Mouse (Mus musculus) natural killer cell, adult 2 months (primary cell): ENCODE results near the gene Sap25.
A peak's percentile ranks its signal among the peaks of the same experiment; 100 is the strongest.

Source experiments
- DNase-seq, 2 experiments: peaks; one replicate each; pipeline ENCODE4 v3.0.0; 2022; ENCODE audit warnings: low spot score in 2 of 2

Sap25 gene

GRCm38 (mm10) chr5:137663057-137663456 lies 21.9 kb downstream of the Sap25 start:
- no peak for DNase-seq

DNA sequence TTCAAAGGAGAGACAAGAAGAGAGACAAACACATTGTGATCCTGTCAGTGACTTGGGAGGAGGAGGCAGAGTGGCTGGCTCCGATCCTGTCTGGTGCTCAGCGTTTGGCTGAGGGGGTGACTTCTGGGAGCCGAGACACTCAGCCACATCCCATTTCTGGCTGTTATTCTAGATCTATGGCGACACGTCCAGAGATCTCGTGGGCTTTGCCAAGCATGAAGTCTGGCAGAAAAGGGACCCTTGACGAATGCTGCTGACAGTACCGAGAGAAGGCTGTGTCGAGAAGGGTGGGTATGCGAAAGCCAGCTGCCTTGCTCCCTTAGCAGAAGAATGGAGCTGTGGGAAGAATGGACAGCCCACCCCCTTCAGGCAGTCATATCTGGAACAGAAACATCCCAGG lies 27.8 kb downstream of the Sap25 start:
- no peak for DNase-seq

DNA sequence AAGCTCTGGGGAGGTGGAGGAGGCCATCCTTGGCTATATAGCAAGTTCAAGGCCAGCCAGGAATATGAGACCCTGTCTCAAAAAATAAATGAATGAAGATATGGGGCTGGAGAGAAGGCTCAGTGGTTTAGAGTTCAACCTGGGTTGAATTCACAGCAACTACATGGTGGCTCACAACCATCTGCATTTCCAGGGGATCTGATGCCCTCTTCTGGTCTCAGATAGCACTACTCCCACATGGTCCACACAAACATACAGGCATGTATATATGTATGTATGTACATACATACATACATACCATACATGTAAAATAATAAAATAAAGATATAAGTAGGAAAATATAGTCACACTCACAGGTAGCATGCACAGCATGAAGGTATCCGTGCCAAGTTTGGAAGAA lies 29.1 kb downstream of the Sap25 start:
- no peak for DNase-seq

DNA sequence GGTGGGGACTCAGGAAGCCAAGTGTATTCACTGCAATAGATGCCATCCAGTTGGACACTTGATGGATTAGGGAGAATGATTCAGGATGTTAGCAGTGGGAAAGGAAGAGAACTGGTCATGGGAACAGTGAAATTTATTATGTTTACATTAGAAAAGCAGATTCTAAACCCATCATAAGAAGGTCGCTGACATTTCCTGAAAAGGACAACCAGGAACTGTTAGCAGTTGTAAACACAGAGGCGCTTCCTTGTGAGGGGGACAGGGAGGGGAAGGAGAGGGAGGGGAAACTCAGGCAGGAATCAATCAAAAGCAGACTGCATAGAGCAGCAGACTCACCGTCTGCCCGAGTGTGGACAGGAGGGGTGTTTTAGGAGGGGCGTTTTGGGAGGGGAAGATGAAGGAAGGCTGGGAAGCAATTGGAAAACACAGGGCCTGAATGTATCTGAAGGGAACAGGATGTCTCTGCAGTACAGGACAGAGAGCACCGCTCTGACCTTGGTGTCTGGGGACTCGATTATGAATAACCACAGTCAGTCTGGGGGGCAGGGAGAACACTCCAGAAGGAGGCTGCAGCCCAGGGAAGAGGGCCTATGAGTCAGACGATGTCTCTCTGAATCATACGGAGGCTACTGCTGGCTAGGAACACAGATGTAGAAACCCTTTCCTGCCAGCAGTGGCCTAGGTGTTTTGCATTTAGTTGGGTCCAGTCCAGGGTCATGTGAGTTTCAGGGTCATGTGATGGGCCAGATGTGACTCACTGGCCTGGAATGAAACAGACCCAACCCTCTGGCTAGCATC lies 30.5 kb downstream of the Sap25 start:
- DNase-seq, result peak in 1 of 2 experiments; percentile 33

DNA sequence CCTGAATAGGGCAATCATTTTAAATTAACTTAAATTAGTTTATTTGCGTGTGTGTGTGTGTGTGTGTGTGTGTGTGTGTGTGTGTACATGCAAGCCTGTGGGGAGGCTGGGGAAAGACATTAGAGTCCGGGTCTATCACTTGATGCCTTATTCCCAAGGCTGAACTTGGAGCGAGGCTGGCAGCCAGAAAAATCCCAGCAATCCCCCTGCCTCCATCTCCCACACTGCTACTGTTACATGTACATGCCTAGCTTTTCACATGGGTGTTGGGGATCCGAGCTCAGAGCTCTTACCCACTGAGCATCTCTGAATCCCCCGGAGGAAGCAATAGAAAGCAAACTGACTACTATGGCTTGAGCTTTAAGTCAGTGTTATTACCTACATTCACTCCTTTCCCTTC lies 31.2 kb downstream of the Sap25 start:
- no peak for DNase-seq

DNA sequence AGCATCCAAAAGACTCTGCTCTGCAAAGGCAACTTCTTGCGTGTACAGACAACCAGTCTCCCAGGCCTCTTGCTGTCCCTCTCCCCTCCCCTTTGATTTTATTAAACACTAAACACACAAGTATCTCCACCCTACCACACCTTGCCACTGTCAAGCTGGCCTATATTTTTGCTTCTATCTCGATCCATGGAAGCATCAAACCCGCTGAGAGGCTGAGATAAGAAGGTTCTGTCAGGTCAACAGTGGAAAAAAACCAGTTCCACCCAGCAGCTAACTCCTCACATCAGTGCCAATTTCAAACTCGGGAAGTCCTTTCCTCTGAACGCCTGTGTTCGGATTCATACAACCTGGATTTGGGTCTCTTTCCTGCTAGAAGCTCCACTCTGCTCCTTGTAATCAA lies 31.9 kb downstream of the Sap25 start:
- DNase-seq, result no peak

DNA sequence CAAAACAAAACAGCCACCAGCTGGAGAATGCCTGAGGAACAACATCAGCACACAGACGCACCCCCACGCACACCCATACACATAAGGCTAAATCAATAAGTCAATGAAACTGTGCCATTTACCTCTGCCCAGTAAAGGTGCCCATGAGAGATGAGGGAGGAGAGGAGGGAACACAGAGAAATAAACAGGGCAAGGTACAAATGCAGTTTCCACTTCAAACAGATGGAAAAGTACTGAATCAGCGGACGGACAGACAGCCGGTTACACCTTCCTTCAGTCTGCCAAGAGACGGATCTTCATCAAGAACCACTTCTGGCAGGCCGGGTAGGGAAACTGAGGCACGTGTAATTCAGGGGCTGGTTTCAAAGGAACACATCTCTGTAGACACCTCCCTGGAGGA lies 33.7 kb downstream of the Sap25 start:
- no peak for DNase-seq

DNA sequence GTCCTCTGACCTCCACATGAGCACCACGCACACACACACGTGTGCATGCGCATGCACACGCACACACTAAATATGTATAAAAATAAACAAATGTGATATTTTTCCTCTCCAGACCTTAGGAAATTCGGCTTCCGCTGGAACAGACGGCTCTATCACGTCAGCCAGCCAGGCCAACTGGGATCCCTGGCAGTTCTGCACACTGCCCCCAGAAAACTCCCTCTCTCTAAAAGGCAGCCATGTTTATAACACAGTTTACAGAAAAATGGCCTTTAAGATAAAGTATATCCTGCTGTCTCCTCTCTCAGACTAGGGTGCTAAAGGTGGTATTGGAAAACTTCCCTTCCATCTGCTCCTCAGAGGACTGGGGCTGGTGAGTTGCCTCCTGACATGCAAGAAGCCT lies 36.7 kb downstream of the Sap25 start:
- no peak for DNase-seq

GRCm38 (mm10) chr5:137678736-137679135 lies 37.6 kb downstream of the Sap25 start:
- DNase-seq, result no peak

- DNase-seq, result no peak
These were observed 38.6 kb downstream of the Sap25 start for GRCm38 (mm10) chr5:137679726-137680125.

GRCm38 (mm10) chr5:137682526-137682925 lies 41.4 kb downstream of the Sap25 start:
- no peak for DNase-seq

- no peak for DNase-seq
These were observed 42.5 kb downstream of the Sap25 start for GRCm38 (mm10) chr5:137683388-137684293.

- peak; percentile 98 to 99 for DNase-seq
These were observed 43.4 kb downstream of the Sap25 start, which contains the start of gene Agfg2 for GRCm38 (mm10) chr5:137684294-137685123. Gene Agfg2, minus strand, starts transcription at chr5:137684726.

DNA sequence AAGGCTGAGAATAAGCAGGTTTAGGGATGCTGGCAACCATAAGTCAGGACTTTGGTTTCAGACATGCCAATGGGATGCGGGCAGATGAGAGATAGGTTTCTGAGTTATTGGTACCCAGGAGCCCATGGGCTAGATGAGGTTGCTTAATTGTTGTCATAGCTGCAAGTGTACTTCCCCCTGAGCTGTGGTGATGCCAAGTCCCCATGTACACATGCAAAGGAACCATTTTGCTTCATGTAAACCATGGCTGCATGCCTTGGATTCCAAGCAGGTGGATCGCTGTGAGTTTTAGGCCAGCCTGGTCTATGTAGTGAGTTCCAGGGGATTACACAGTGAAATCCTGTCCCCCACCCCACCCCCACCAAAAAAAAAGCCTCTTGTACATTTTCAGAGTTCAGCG lies 44.5 kb downstream of the Sap25 start:
- no peak for DNase-seq

- DNase-seq, result peak; percentile 18 to 32
These were observed 45.1 kb downstream of the Sap25 start for GRCm38 (mm10) chr5:137686127-137686790.

DNA sequence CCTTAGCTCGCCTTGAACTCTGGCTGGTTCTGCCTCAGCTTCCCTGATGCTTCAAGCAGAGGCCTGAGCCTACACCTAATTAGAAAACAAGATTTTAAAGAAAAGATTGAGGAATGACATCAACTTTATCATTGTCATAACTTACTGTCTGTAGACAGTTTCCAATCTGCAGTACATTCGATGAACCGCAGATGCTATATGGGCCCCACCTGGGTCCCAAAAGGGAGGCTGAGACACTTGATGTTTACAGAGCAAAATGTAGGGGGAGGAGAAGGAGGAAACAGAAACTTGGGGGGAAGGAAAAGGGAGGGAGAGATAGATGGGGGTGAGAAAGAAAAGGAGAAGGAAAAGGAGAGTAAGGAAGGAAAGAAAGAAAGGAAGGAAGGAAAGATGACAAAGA lies 48.8 kb downstream of the Sap25 start:
- DNase-seq, result no peak

GRCm38 (mm10) chr5:137690531-137690930 lies 49.4 kb downstream of the Sap25 start:
- no peak for DNase-seq

DNA sequence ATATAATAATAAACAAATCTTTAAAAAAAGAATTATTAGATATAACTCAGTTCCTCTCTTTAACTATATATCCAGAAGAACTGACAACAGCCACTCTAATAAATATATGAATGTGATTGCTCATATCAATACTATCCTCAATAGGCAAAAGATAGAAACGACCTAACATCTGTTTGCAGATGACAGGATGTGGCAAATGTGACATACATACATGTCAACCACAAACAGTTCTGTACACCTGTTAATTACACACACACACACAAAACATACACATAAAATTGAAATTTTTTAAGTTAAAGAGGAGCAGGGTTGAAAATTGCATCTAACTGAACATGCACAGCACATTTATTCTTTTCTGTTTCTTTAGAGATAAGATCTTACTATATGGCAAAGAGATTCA lies 50.7 kb downstream of the Sap25 start:
- DNase-seq, result no peak
